Mouse (Mus musculus) stomach, postnatal 0 days (tissue): ENCODE results near the gene Pnrc1.

Experiments
- CTCF ChIP-seq: IDR thresholded peaks from 2 replicates; pipeline ENCODE4 v1.5.1; 2016; ENCODE audit warnings: antibody characterized with exemption, low read depth, mild to moderate bottlenecking, moderate library complexity
- EP300 ChIP-seq: optimal IDR thresholded peaks from 2 replicates; pipeline ENCODE3; 2016; ENCODE audit warnings: antibody characterized with exemption

DNA sequence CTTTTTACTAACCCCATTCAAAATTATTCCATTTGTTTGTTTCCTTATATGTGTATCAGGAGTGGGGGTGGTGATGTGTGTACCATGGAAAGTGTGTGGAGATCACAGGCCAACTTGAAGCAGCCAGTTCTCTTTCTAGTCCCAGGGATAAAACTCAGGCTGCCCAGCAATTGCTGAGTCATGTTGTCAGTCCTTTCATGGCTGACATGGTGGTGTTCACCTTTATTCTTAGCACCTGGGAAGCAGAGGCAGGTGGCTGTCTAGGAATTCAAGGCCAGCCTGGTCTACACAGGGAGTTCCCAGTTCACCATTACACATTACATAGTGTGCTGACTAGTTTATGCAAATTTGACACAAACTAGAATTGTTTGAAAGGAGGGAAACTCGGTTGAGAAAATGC is 27.1 kb downstream of the Pnrc1 start:
- TF ChIP-seq CTCF = no peak
- no peak for TF ChIP-seq EP300
